Mouse (Mus musculus): Measurements from ENCODE around the gene Rgs12. TPM values are rescaled to one million over a fixed set of nuclear protein-coding genes. Genes with fewer than 3 reads are reported as not detected.

The Rgs12 gene
- total RNA-seq, 2 experiments from 2014 or later = 58.1 to 65.2 TPM

DNA sequence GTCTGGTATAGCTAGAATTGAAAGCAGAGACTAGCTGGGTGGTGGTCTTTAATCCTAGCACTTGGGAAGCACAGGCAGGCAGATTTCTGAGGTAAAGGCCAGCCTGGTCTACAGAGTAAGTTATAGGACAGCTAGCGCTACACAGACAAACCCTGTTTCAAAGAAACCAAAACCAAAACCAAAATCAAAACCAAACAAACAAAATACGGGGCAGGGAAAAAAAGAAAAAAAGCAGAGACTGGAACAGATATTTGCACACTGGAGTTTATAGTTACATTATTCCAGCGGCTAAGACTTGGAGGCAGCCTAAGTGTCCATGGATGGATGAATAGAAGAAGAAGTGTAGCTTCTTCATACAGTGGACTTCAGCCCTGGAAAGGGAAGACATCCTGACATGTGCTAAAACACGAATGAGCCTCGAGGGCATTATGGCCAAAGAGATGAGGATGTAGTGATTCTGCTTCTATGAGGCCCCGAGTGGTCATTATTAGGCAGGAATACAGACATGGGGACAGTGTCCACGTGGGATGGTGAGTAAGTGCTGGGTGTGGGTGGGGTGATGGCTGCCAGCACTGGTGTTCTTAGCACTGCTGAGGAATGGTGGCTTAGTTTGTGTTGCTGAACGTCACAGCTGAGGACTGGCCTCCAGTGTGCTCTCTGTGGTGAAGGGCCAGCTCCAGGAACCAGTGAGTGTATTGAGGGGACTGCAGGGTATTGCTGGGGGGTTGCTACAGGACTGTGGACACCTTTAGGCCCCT, 24.5 kb downstream of the Rgs12 start:
- intact Hi-C loops (cut with DNase I) = no loop called here

GRCm38 (mm10) chr5:34974773-34975443, 25.7 kb downstream of the Rgs12 start:
- intact Hi-C loops (cut with DNase I) = no loop called here

More for the DNA sequence above, 24.5 kb downstream of the Rgs12 start:
- no peak for DNase-seq (ENCODE audit: extremely low spot score in 1 of 2, low spot score in 2 of 2)

GRCm38 (mm10) chr5:34976540-34977292, 27.5 kb downstream of the Rgs12 start:
- no peak for DNase-seq (ENCODE audit: extremely low spot score in 1 of 2, low spot score in 2 of 2)
- intact Hi-C loops (cut with DNase I) = no loop called here

More at GRCm38 (mm10) chr5:34974773-34975443, 25.7 kb downstream of the Rgs12 start:
- DNase-seq (ENCODE audit: extremely low spot score in 1 of 2, low spot score in 2 of 2) = no peak

DNA sequence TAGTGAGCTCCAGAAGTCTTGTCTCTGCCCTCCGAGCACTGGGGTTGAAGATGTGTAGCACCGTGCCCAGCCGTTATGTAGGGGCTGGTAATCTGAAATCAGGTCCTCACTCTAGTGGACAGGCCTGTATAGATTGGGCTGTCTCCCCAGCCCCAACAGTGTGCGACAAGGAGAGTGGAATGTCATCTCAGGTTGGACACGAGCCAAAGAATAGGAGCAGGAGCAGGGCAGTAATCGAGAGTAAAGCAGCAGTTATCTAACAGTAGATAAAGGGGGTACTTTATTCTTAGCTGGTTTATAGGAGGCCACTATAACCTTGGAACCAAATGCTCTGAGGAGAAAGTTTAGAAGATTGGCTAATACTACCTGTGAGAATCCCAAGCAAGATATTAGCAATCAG, 30.9 kb downstream of the Rgs12 start:
- no peak for DNase-seq (ENCODE audit: extremely low spot score in 1 of 2, low spot score in 2 of 2)
- intact Hi-C loops (cut with DNase I) = no loop called here

- intact Hi-C loops (cut with DNase I) = no loop called here
- no peak for DNase-seq (ENCODE audit: extremely low spot score in 1 of 2, low spot score in 2 of 2)
These were observed 32.5 kb downstream of the Rgs12 start for GRCm38 (mm10) chr5:34981734-34982133.

- DNase-seq (ENCODE audit: extremely low spot score in 1 of 2, low spot score in 2 of 2) = no peak
- intact Hi-C loops (cut with DNase I) = loop anchor here (5.0 kb wide), 2 partner anchors 37 to 57 kb away; partner anchors contain the start of gene Hgfac
These were observed 35.7 kb downstream of the Rgs12 start for GRCm38 (mm10) chr5:34984933-34985332.

- intact Hi-C loops (cut with DNase I) = loop anchor here (5.0 kb wide), 2 partner anchors 36 to 56 kb away; partner anchors contain the start of gene Hgfac
These were observed 36.6 kb downstream of the Rgs12 start for GRCm38 (mm10) chr5:34985867-34986266.

GRCm38 (mm10) chr5:34987396-34987795, 38.2 kb downstream of the Rgs12 start:
- intact Hi-C loops (cut with DNase I) = loop anchor here (5.0 kb wide), 2 partner anchors 35 to 55 kb away; partner anchors contain the start of gene Hgfac
- no peak for DNase-seq (ENCODE audit: extremely low spot score in 1 of 2, low spot score in 2 of 2)

More at GRCm38 (mm10) chr5:34985867-34986266, 36.6 kb downstream of the Rgs12 start:
- peak; percentile 54 to 83 for DNase-seq (ENCODE audit: extremely low spot score in 1 of 2, low spot score in 2 of 2)

- intact Hi-C loops (cut with DNase I) = loop anchor here (5.0 kb wide), 2 partner anchors 34 to 54 kb away; partner anchors contain the start of gene Hgfac
- no peak for DNase-seq (ENCODE audit: extremely low spot score in 1 of 2, low spot score in 2 of 2)
These were observed 39.4 kb downstream of the Rgs12 start for GRCm38 (mm10) chr5:34988690-34989089.

- intact Hi-C loops (cut with DNase I) = loop anchor here (5.0 kb wide), 2 partner anchors 33 to 53 kb away; partner anchors contain the start of gene Hgfac
- DNase-seq (ENCODE audit: extremely low spot score in 1 of 2, low spot score in 2 of 2) = peak in 1 of 2 experiments; percentile 58
These were observed 40.1 kb downstream of the Rgs12 start for GRCm38 (mm10) chr5:34989321-34989772.

- DNase-seq (ENCODE audit: extremely low spot score in 1 of 2, low spot score in 2 of 2) = peak in 1 of 2 experiments; percentile 66
- intact Hi-C loops (cut with DNase I) = no loop called here
These were observed 49.5 kb downstream of the Rgs12 start for GRCm38 (mm10) chr5:34998754-34999153.

DNA sequence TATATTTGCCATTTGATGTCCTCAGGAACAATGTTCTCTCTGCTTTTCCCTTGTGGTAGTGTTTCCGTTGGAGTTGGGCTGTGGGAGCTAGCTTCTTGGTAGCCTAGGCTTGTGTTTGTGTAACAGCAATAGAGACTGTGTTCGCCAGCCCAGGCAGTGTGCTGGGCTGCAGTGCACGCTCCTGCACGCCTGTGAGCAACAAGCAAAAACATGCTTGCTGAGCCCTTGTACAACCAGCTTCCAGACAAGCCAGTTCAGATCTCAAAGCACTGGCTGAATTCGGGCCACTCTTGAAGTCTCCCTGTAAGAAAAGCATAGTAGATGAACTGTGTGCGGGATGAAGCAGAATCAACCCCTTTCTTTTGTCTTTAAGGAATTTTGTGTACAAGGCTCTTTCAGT, 50.0 kb downstream of the Rgs12 start:
- DNase-seq (ENCODE audit: extremely low spot score in 1 of 2, low spot score in 2 of 2) = no peak
- intact Hi-C loops (cut with DNase I) = no loop called here

DNA sequence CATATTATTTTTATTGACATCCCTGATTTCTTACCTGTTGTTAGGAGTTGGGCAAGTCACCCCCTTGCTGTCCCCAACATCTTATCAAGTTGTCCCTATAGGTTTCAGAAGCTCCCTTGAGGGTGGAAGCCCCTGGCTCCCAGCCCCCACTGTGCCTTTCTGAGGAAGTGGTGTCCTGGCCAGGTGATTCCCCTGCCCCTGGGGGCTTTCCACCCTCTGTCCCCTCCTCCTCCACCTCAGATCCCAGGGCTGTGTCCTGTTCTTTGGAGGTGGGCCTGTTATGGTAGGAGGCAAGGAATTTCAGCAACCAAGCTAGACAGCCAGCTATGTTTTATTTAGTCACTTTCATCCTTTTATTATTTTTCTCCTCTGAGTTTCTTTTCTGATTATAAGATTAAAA, 51.1 kb downstream of the Rgs12 start:
- no peak for DNase-seq (ENCODE audit: extremely low spot score in 1 of 2, low spot score in 2 of 2)
- intact Hi-C loops (cut with DNase I) = no loop called here

- intact Hi-C loops (cut with DNase I) = no loop called here
- DNase-seq (ENCODE audit: extremely low spot score in 1 of 2, low spot score in 2 of 2) = no peak
These were observed 51.9 kb downstream of the Rgs12 start for GRCm38 (mm10) chr5:35001144-35001543.

- DNase-seq (ENCODE audit: extremely low spot score in 1 of 2, low spot score in 2 of 2) = no peak
- intact Hi-C loops (cut with DNase I) = no loop called here
These were observed 54.4 kb downstream of the Rgs12 start for GRCm38 (mm10) chr5:35003611-35004162.

GRCm38 (mm10) chr5:35004769-35005168, 55.5 kb downstream of the Rgs12 start:
- DNase-seq (ENCODE audit: extremely low spot score in 1 of 2, low spot score in 2 of 2) = no peak
- intact Hi-C loops (cut with DNase I) = no loop called here

DNA sequence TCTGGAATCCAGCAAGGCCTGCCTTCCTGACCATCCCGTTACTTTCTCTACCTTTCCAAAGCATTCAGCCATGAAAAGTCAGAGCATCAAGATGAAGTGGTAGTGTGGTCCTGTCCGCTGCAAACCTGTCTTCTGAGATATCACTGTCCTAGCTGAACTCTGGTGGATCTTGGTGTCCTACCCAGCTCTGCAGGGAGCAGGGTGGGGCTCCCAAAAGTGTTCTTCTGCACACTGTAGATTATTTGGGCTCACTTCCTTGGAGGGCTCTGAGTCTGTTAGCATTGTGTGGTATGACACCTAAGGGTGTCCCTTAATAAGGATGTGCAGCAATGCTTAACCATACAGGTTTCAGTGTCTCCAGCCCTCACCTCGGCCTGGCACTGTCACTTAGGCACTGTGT, 56.4 kb downstream of the Rgs12 start:
- DNase-seq (ENCODE audit: extremely low spot score in 1 of 2, low spot score in 2 of 2) = no peak
- intact Hi-C loops (cut with DNase I) = no loop called here

DNA sequence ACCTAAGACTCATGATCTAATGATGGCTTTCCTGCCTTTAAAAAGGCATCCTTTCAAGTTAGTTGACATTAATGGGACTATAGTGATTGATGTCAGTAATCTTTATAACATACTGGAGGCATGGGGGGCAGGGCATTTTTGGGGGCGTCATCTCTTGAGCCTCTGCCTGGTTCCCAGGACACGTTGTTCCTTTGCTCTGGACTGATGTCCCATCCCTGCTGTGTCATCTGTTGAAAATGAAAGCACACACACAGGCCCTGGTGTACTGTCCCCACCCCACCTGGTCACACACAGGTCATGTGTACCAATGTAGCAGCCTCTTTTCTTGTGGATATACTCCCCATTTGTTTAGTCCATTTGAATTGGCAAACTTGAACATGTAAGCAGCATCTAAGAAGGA, 57.4 kb downstream of the Rgs12 start:
- peak in 1 of 2 experiments; percentile 61 for DNase-seq (ENCODE audit: extremely low spot score in 1 of 2, low spot score in 2 of 2)
- intact Hi-C loops (cut with DNase I) = no loop called here

- no peak for DNase-seq (ENCODE audit: extremely low spot score in 1 of 2, low spot score in 2 of 2)
- intact Hi-C loops (cut with DNase I) = no loop called here
These were observed 59.9 kb downstream of the Rgs12 start for GRCm38 (mm10) chr5:35009163-35009562.
